Comparison of ENCODE assay signal across 9 mouse cellular contexts in genomic region chr8:123290166-123290565, GRCm38 (mm10). TPM values are rescaled to one million over a fixed set of nuclear protein-coding genes. Genes with fewer than 3 reads are reported as not detected.
A peak's percentile ranks its signal among the peaks of the same experiment; 100 is the strongest.
DNase-seq lines count a peak whose midpoint lies in the region; ATAC-seq and TF ChIP-seq lines count a peak whose summit lies in the region.
"Had no signal": no experiment of that assay in that cellular context is flagged by ENCODE, and none has a peak within 500 bp of the region (broad histone marks: within the 10 kb centered on the region; RNA-seq: fewer than 3 reads in every experiment).

No protein-coding gene starts in this region.

- H3K36me3 ChIP-seq in kidney, adult 2 months (ENCODE audit: control insufficient read depth, insufficient read depth, low read length): no peaks in the 10 kb centered on the region
- peaks cover 88% of the 10 kb centered on the region for H3K36me3 ChIP-seq in kidney, embryonic 15.5 days
- peaks cover 40 to 87% of the 10 kb centered on the region in 2 experiments for H3K36me3 ChIP-seq in CH12.LX (replicated peaks in 1 of 2; ENCODE audit: control insufficient read depth in 1 of 2, insufficient read depth in 1 of 2, low read length in 1 of 2)
- H3K36me3 ChIP-seq in embryonic facial prominence, embryonic 10.5 days (replicated peaks): peaks cover 95% of the 10 kb centered on the region
- H3K36me3 ChIP-seq in intestine, embryonic 15.5 days: 0 out of 2 replicates have a peak, but pooled peaks cover 5% of the 10 kb centered on the region

- no peak overlapping the region for H3K4me3 ChIP-seq in kidney, adult 2 months (ENCODE audit: insufficient read depth, low read depth, low read length)
- H3K4me3 ChIP-seq in kidney, embryonic 15.5 days (replicated peaks): no peak overlapping the region
- no peak overlapping the region for H3K4me3 ChIP-seq in CH12.LX (replicated peaks in 1 of 3; ENCODE audit: low read depth in 2 of 3, low read length in 2 of 3, poor library complexity in 1 of 3)
- no peak overlapping the region for H3K4me3 ChIP-seq in embryonic facial prominence, embryonic 10.5 days
- H3K4me3 ChIP-seq in intestine, embryonic 15.5 days (replicated peaks): no peak overlapping the region

- H3K79me2 ChIP-seq in CH12.LX (replicated peaks; ENCODE audit: control insufficient read depth, extremely low read depth, insufficient read depth, poor library complexity, severe bottlenecking): no peaks in the 10 kb centered on the region

- WGBS in kidney, adult 2 months: 62% methylated on average over 4 of the region's 4 CpGs
- 88% methylated on average over 4 of the region's 4 CpGs for WGBS in kidney, embryonic 15.5 days
- WGBS in embryonic facial prominence, embryonic 10.5 days: 69% methylated on average over 4 of the region's 4 CpGs
- WGBS in intestine, embryonic 15.5 days: 74% methylated on average over 4 of the region's 4 CpGs

- peak; percentile 75 for TF ChIP-seq RAD21 in CH12.LX (IDR thresholded peaks at IDR 0.05; ENCODE audit: low read depth, low read length)

- no peaks in the 10 kb centered on the region for H3K27me3 ChIP-seq in kidney, adult 2 months (replicated peaks; ENCODE audit: control insufficient read depth, insufficient read depth, low read length)
- H3K27me3 ChIP-seq in kidney, embryonic 15.5 days: no peaks in the 10 kb centered on the region
- H3K27me3 ChIP-seq in CH12.LX (replicated peaks): no peaks in the 10 kb centered on the region
- no peaks in the 10 kb centered on the region for H3K27me3 ChIP-seq in embryonic facial prominence, embryonic 10.5 days (replicated peaks; ENCODE audit: low read depth, poor library complexity, severe bottlenecking)
- no peaks in the 10 kb centered on the region for H3K27me3 ChIP-seq in intestine, embryonic 15.5 days (replicated peaks)

- ATAC-seq in kidney, embryonic 15.5 days (replicated peaks; ENCODE audit: low FRiP score): no peak
- peak; percentile 86 for ATAC-seq in megakaryocyte, adult 5-6 weeks (ENCODE audit: poor library complexity, severe bottlenecking)
- ATAC-seq in intestine, embryonic 15.5 days: no peak

- no peaks in the 10 kb centered on the region for H3K9me3 ChIP-seq in kidney, embryonic 15.5 days (replicated peaks)
- H3K9me3 ChIP-seq in CH12.LX (replicated peaks; ENCODE audit: low read length): no peaks in the 10 kb centered on the region
- H3K9me3 ChIP-seq in embryonic facial prominence, embryonic 10.5 days: no peaks in the 10 kb centered on the region
- no peaks in the 10 kb centered on the region for H3K9me3 ChIP-seq in intestine, embryonic 15.5 days

- TF ChIP-seq POLR2A in kidney, adult 2 months (IDR thresholded peaks at IDR 0.05; ENCODE audit: low read depth, low read length): no peak
- TF ChIP-seq POLR2A in CH12.LX (IDR thresholded peaks at IDR 0.05; ENCODE audit: low read depth, low read length): no peak

- no peak overlapping the region for H3K27ac ChIP-seq in kidney, adult 2 months (ENCODE audit: insufficient read depth, low read depth, low read length)
- H3K27ac ChIP-seq in kidney, embryonic 15.5 days: no peak overlapping the region
- H3K27ac ChIP-seq in CH12.LX (ENCODE audit: insufficient read depth, low read depth): no peak overlapping the region
- H3K27ac ChIP-seq in embryonic facial prominence, embryonic 10.5 days (replicated peaks): no peak overlapping the region
- H3K27ac ChIP-seq in intestine, embryonic 15.5 days: no peak overlapping the region
- H3K27ac ChIP-seq: macrophage had no signal

- peak; percentile 74 for TF ChIP-seq CTCF in kidney, adult 2 months (conservative IDR thresholded peaks at IDR 0.05; ENCODE audit: insufficient read depth, insufficient read length, low read depth, low read length)
- TF ChIP-seq CTCF in CH12.LX (conservative IDR thresholded peaks at IDR 0.05 in 1 of 2, IDR thresholded peaks at IDR 0.05 in 1 of 2; ENCODE audit: low read depth in 2 of 2, low read length in 2 of 2): peak; percentile 30 to 77; a peak in 3 of 4 replicates

- no peak overlapping the region for H3K4me2 ChIP-seq in kidney, embryonic 15.5 days
- no peak overlapping the region for H3K4me2 ChIP-seq in CH12.LX (ENCODE audit: insufficient read depth, low read depth, poor library complexity, severe bottlenecking)
- no peak overlapping the region for H3K4me2 ChIP-seq in intestine, embryonic 15.5 days (replicated peaks)

- in situ Hi-C loops in CH12.LX (cut with MboI; ENCODE audit: low pct_ligation_motif_present, low pct_unique_long_range_greater_than_20kb, low sequenced_read_pairs): no loop called here

- dilution Hi-C loops in CH12.LX (cut with MboI; ENCODE audit: extremely low pct_ligation_motif_present, extremely low pct_unique_long_range_greater_than_20kb, low sequenced_read_pairs): no loop called here

- peaks cover 5% of the 10 kb centered on the region for H3K4me1 ChIP-seq in kidney, adult 2 months (ENCODE audit: control insufficient read depth, insufficient read depth, low read length)
- no peaks in the 10 kb centered on the region for H3K4me1 ChIP-seq in kidney, embryonic 15.5 days
- H3K4me1 ChIP-seq in CH12.LX (ENCODE audit: control insufficient read depth in 1 of 2, insufficient read depth in 2 of 2): peaks cover 9 to 17% of the 10 kb centered on the region in 2 experiments; a peak in 3 of 4 replicates
- no peaks in the 10 kb centered on the region for H3K4me1 ChIP-seq in embryonic facial prominence, embryonic 10.5 days
- no peaks in the 10 kb centered on the region for H3K4me1 ChIP-seq in intestine, embryonic 15.5 days (replicated peaks)

- no peak overlapping the region for H3K9ac ChIP-seq in kidney, embryonic 15.5 days
- H3K9ac ChIP-seq in CH12.LX (ENCODE audit: insufficient read depth, low read depth): no peak overlapping the region
- H3K9ac ChIP-seq in intestine, embryonic 15.5 days: no peak overlapping the region

- DNase-seq in adrenal gland, adult 18-20 months (ENCODE audit: low spot score in 2 of 2): peak; percentile 41 to 60
- DNase-seq in adrenal gland, adult 8-10 months: no peak
- DNase-seq in kidney, adult 2 months: peak; percentile 60
- DNase-seq in CH12.LX (ENCODE audit: extremely low read depth): peak; percentile 37
- DNase-seq in embryonic facial prominence, embryonic 10.5 days (ENCODE audit: low spot score): peak; percentile 33

- no peak for TF ChIP-seq EP300 in CH12.LX (IDR thresholded peaks at IDR 0.05; ENCODE audit: low read length)

RNA-seq across cellular contexts. Expression of gene Fanca, which starts 28.2 kb away (rescaled TPM):
- 1 to 10 TPM; 1.2 to 4.2 TPM for total RNA-seq in adrenal gland, adult 18-20 months (2021)
- 1 to 10 TPM; 4.3 to 7.4 (median 5.5) TPM for total RNA-seq in adrenal gland, adult 8-10 months (2022)
- polyA plus RNA-seq in kidney, adult 2 months (2012; rRNA removed): 15.9 and 19.2 TPM in 2 replicates
- polyA plus RNA-seq in kidney, embryonic 15.5 days (2015; fragmentation: Nextera tagmentation; extraction: Ambion mirVana): 38.2 and 45.2 TPM in 2 replicates
- 39.2 and 50.7 TPM in 2 replicates for total RNA-seq in CH12.LX (2012; rRNA removed)
- 21.9 and 26.7 TPM in 2 replicates for total RNA-seq in CH12.LX (2014; rRNA removed)
- polyA plus RNA-seq in CH12.LX (2012; ENCODE audit: insufficient read length, low read depth): 57.8 and 60.6 TPM in 2 replicates
- polyA plus RNA-seq in embryonic facial prominence, embryonic 10.5 days (2016; fragmentation: Nextera tagmentation; extraction: Ambion mirVana): 49.4 and 52.3 TPM in 2 replicates
- 29.5 and 36.3 TPM in 2 replicates for total RNA-seq in megakaryocyte, adult 5-6 weeks (2015)
- 37.9 and 50.2 TPM in 2 replicates for total RNA-seq in megakaryocyte, adult 5-6 weeks (2017)
- polyA plus RNA-seq in intestine, embryonic 15.5 days (2015; fragmentation: Nextera tagmentation; extraction: Ambion mirVana): 19.5 and 21.8 TPM in 2 replicates

RNA-seq across cellular contexts. Expression of gene Vps9d1, which starts 36.0 kb away (rescaled TPM):
- 10 to 100 TPM; 20.3 to 24.0 TPM for total RNA-seq in adrenal gland, adult 18-20 months (2021)
- 10 to 100 TPM; 23.2 to 50.0 (median 37.6) TPM for total RNA-seq in adrenal gland, adult 8-10 months (2022)
- polyA plus RNA-seq in kidney, adult 2 months (2012; rRNA removed): 42.7 and 79.9 TPM in 2 replicates
- polyA plus RNA-seq in kidney, embryonic 15.5 days (2015; fragmentation: Nextera tagmentation; extraction: Ambion mirVana): 22.2 and 25.0 TPM in 2 replicates
- 5.2 and 5.5 TPM in 2 replicates for total RNA-seq in CH12.LX (2012; rRNA removed)
- 2.8 and 3.1 TPM in 2 replicates for total RNA-seq in CH12.LX (2014; rRNA removed)
- 6.3 and 9.7 TPM in 2 replicates for polyA plus RNA-seq in CH12.LX (2012; ENCODE audit: insufficient read length, low read depth)
- 22.2 and 25.1 TPM in 2 replicates for polyA plus RNA-seq in embryonic facial prominence, embryonic 10.5 days (2016; fragmentation: Nextera tagmentation; extraction: Ambion mirVana)
- 19.3 and 19.7 TPM in 2 replicates for total RNA-seq in megakaryocyte, adult 5-6 weeks (2015)
- 23.8 and 27.7 TPM in 2 replicates for total RNA-seq in megakaryocyte, adult 5-6 weeks (2017)
- polyA plus RNA-seq in intestine, embryonic 15.5 days (2015; fragmentation: Nextera tagmentation; extraction: Ambion mirVana): 15.3 and 18.4 TPM in 2 replicates

RNA-seq across cellular contexts. Expression of gene Zfp276, which starts 36.2 kb away (rescaled TPM):
- total RNA-seq in adrenal gland, adult 18-20 months (2021): 10 to 100 TPM; 21.6 to 23.5 TPM
- 10 to 100 TPM; 18.2 to 37.2 (median 27.8) TPM for total RNA-seq in adrenal gland, adult 8-10 months (2022)
- polyA plus RNA-seq in kidney, adult 2 months (2012; rRNA removed): 22.4 and 29.9 TPM in 2 replicates
- polyA plus RNA-seq in kidney, embryonic 15.5 days (2015; fragmentation: Nextera tagmentation; extraction: Ambion mirVana): 21.2 and 22.7 TPM in 2 replicates
- 9.6 and 10.2 TPM in 2 replicates for total RNA-seq in CH12.LX (2012; rRNA removed)
- 5.5 and 5.9 TPM in 2 replicates for total RNA-seq in CH12.LX (2014; rRNA removed)
- 8.7 and 9.2 TPM in 2 replicates for polyA plus RNA-seq in CH12.LX (2012; ENCODE audit: insufficient read length, low read depth)
- 29.4 and 31.1 TPM in 2 replicates for polyA plus RNA-seq in embryonic facial prominence, embryonic 10.5 days (2016; fragmentation: Nextera tagmentation; extraction: Ambion mirVana)
- 13.5 and 16.4 TPM in 2 replicates for total RNA-seq in megakaryocyte, adult 5-6 weeks (2015)
- total RNA-seq in megakaryocyte, adult 5-6 weeks (2017): 15.7 and 30.6 TPM in 2 replicates
- 18.2 and 18.4 TPM in 2 replicates for polyA plus RNA-seq in intestine, embryonic 15.5 days (2015; fragmentation: Nextera tagmentation; extraction: Ambion mirVana)

RNA-seq across cellular contexts. Expression of gene Spire2, which starts 42.3 kb away (rescaled TPM):
- total RNA-seq in adrenal gland, adult 18-20 months (2021): 1 to 10 TPM; 1.7 to 3.1 TPM
- total RNA-seq in adrenal gland, adult 8-10 months (2022): 1 to 10 TPM; 2.3 to 2.8 (median 2.4) TPM
- 6.0 and 7.2 TPM in 2 replicates for polyA plus RNA-seq in kidney, adult 2 months (2012; rRNA removed)
- polyA plus RNA-seq in kidney, embryonic 15.5 days (2015; fragmentation: Nextera tagmentation; extraction: Ambion mirVana): 4.7 and 5.0 TPM in 2 replicates
- total RNA-seq in CH12.LX (2012; rRNA removed) (2.3 and 2.9 TPM in 2 replicates), CH12.LX (2014; rRNA removed) (0.96 and 1.1 TPM in 2 replicates)
- 2.3 and 2.6 TPM in 2 replicates for polyA plus RNA-seq in CH12.LX (2012; ENCODE audit: insufficient read length, low read depth)
- polyA plus RNA-seq in embryonic facial prominence, embryonic 10.5 days (2016; fragmentation: Nextera tagmentation; extraction: Ambion mirVana): 4.3 and 5.8 TPM in 2 replicates
- 0.07 TPM in 1 of 2 replicates, not detected in the other for total RNA-seq in megakaryocyte, adult 5-6 weeks (2015)
- not detected in 2 replicates for total RNA-seq in megakaryocyte, adult 5-6 weeks (2017)
- polyA plus RNA-seq in intestine, embryonic 15.5 days (2015; fragmentation: Nextera tagmentation; extraction: Ambion mirVana): 3.9 and 4.4 TPM in 2 replicates
- polyA plus RNA-seq: macrophage had no signal

RNA-seq across cellular contexts. Expression of gene Spata2l, which starts 54.1 kb away (rescaled TPM):
- 10 to 100 TPM; 10.5 to 14.2 TPM for total RNA-seq in adrenal gland, adult 18-20 months (2021)
- 10 to 100 TPM; 12.0 to 20.4 (median 17.1) TPM for total RNA-seq in adrenal gland, adult 8-10 months (2022)
- polyA plus RNA-seq in kidney, adult 2 months (2012; rRNA removed): 14.9 and 16.7 TPM in 2 replicates
- polyA plus RNA-seq in kidney, embryonic 15.5 days (2015; fragmentation: Nextera tagmentation; extraction: Ambion mirVana): 5.3 and 5.7 TPM in 2 replicates
- total RNA-seq in CH12.LX (2012; rRNA removed) (2.1 and 2.3 TPM in 2 replicates), CH12.LX (2014; rRNA removed) (0.63 and 0.95 TPM in 2 replicates)
- polyA plus RNA-seq in CH12.LX (2012; ENCODE audit: insufficient read length, low read depth): 1.4 and 1.9 TPM in 2 replicates
- 1.6 and 3.0 TPM in 2 replicates for polyA plus RNA-seq in embryonic facial prominence, embryonic 10.5 days (2016; fragmentation: Nextera tagmentation; extraction: Ambion mirVana)
- total RNA-seq in megakaryocyte, adult 5-6 weeks (2015): 5.4 and 5.5 TPM in 2 replicates
- 2.2 and 4.7 TPM in 2 replicates for total RNA-seq in megakaryocyte, adult 5-6 weeks (2017)
- 5.4 and 5.5 TPM in 2 replicates for polyA plus RNA-seq in intestine, embryonic 15.5 days (2015; fragmentation: Nextera tagmentation; extraction: Ambion mirVana)
